ENCODE assay signal across 8 mouse cellular contexts in the genomic region with DNA sequence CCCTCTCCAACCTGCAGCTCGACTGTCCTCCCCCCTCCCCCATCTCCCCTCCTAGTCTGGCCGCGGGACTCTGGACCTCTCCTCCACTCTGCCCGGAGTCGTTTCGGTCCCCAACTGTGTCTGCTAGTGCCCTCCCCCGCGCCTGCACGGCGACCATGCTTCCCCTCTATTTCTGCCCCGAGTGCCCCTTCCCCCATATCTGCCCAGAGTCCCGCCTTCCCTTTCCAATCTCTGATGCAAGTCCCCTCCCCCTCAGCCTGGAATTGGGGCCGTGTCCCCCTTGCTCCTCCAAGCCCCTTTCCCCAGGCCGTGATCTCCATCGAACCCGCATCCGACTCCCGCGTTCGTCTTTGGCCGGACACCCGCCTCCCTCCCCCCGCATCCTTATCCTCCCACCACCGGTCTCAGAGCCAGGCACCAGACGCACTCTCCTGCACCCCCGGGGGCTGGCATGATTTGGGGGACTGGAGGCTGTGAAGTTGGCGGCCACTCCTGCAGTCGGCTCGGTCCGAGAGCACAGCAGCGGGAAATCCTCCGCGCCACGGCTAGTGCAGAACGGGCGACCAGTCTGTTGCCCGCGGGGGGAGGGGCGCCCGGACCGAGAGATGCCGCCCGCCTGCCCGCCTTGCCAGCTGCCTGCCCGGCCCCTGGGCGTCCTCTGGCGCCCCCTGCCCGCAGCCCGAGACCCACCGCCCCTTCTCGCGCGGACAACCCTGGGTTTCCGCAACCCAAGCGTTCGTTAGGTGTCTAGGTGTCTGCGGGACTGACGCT. TPM values are rescaled to one million over a fixed set of nuclear protein-coding genes. Genes with fewer than 3 reads are reported as not detected.
DNase-seq lines count a peak whose midpoint lies in the region; ATAC-seq and TF ChIP-seq lines count a peak whose summit lies in the region.

No protein-coding gene starts in this region.

- no peak overlapping the region for H3K27ac ChIP-seq in bone marrow, adult 2 months (ENCODE audit: control insufficient read depth, insufficient read depth, low read depth, low read length, poor library complexity)
- no peak overlapping the region for H3K27ac ChIP-seq in forebrain, embryonic 11.5 days (ENCODE audit: low read depth, low read length)
- H3K27ac ChIP-seq in hindbrain, embryonic 12.5 days: peak overlapping the region; percentile 74

- no peak for TF ChIP-seq CTCF in bone marrow, adult 2 months (IDR thresholded peaks at IDR 0.05; ENCODE audit: control insufficient read depth, insufficient read depth, low read length)

- no peaks in the 10 kb centered on the region; the same call in none of the 2 replicates for H3K4me1 ChIP-seq in bone marrow, adult 2 months (ENCODE audit: control insufficient read depth, insufficient read depth, low read length)
- peaks cover 38% of the 10 kb centered on the region for H3K4me1 ChIP-seq in forebrain, embryonic 11.5 days (replicated peaks; ENCODE audit: control insufficient read depth, insufficient read depth, low read length)
- H3K4me1 ChIP-seq in hindbrain, embryonic 12.5 days: peaks cover 71% of the 10 kb centered on the region

- no peak overlapping the region for H3K4me3 ChIP-seq in bone marrow, adult 2 months (replicated peaks; ENCODE audit: control insufficient read depth, low read depth, low read length)
- H3K4me3 ChIP-seq in forebrain, embryonic 11.5 days (ENCODE audit: low read depth, low read length): peak overlapping the region; percentile 72
- peak overlapping the region; percentile 78 for H3K4me3 ChIP-seq in hindbrain, embryonic 12.5 days

- no peaks in the 10 kb centered on the region for H3K36me3 ChIP-seq in forebrain, embryonic 11.5 days (ENCODE audit: control insufficient read depth, insufficient read depth, low read length)
- H3K36me3 ChIP-seq in hindbrain, embryonic 12.5 days: no peaks in the 10 kb centered on the region

- H3K27me3 ChIP-seq in forebrain, embryonic 11.5 days (ENCODE audit: control insufficient read depth, insufficient read depth, low read length): peaks cover 34% of the 10 kb centered on the region
- H3K27me3 ChIP-seq in hindbrain, embryonic 12.5 days: peaks cover 47% of the 10 kb centered on the region

- ATAC-seq in forebrain, embryonic 11.5 days (replicated peaks; ENCODE audit: low FRiP score): no peak; the same call in none of the 2 replicates
- 0 out of 2 replicates have a peak, but pooled peaks have one; percentile 3 for ATAC-seq in hindbrain, embryonic 12.5 days (ENCODE audit: low FRiP score)
- ATAC-seq in inflammation-experienced regulatory T-cells, adult 6 months: no peak

- 2% methylated on average over 58 of the region's 58 CpGs for WGBS in bone marrow, adult 2 months
- WGBS in forebrain, embryonic 11.5 days: under 1% methylated on average over 50 of the region's 58 CpGs
- WGBS in hindbrain, embryonic 12.5 days: under 1% methylated on average over 58 of the region's 58 CpGs

- H3K9ac ChIP-seq in forebrain, embryonic 11.5 days (ENCODE audit: low read length): peak overlapping the region; percentile 74
- peak overlapping the region; percentile 89 for H3K9ac ChIP-seq in hindbrain, embryonic 12.5 days

- peak overlapping the region; percentile 97 for H3K4me2 ChIP-seq in forebrain, embryonic 11.5 days (ENCODE audit: low read depth, low read length, severe bottlenecking)
- peak overlapping the region; percentile 91 for H3K4me2 ChIP-seq in hindbrain, embryonic 12.5 days (replicated peaks)

- no peaks in the 10 kb centered on the region for H3K9me3 ChIP-seq in forebrain, embryonic 11.5 days (ENCODE audit: control insufficient read depth, low read length)
- no peaks in the 10 kb centered on the region for H3K9me3 ChIP-seq in hindbrain, embryonic 12.5 days (replicated peaks)

- peak; percentile 46 for DNase-seq in ES-CJ7 (ENCODE audit: low read depth, low spot score)
- peak; percentile 93 for DNase-seq in forebrain, embryonic 11.5 days (ENCODE audit: low spot score)
- DNase-seq in layer of hippocampus, postnatal 36 days: peak; percentile 83 to 84
- DNase-seq in lung, postnatal 25 days (ENCODE audit: low spot score): peak; percentile 29
- peak; percentile 88 for DNase-seq in right cerebral cortex, postnatal 14 days

- TF ChIP-seq POLR2A in bone marrow, adult 2 months (IDR thresholded peaks at IDR 0.05; ENCODE audit: borderline replicate concordance, control insufficient read depth, low read depth, low read length): peak; percentile 5; the same call in 1 of the 2 replicates

RNA-seq across cellular contexts. Expression of gene Adgrb2, which starts 1.2 kb away (rescaled TPM):
- polyA plus RNA-seq in bone marrow, adult 2 months (2011; ENCODE audit: insufficient read depth, insufficient read length, low replicate concordance, missing spikeins): not detected in 2 replicates
- polyA plus RNA-seq in forebrain, embryonic 11.5 days (2014; fragmentation: Nextera tagmentation; extraction: Ambion mirVana): 3.6 and 8.2 TPM in 2 replicates
- 10.3 and 12.6 TPM in 2 replicates for polyA plus RNA-seq in hindbrain, embryonic 12.5 days (2016; fragmentation: Nextera tagmentation; extraction: Ambion mirVana)
- total RNA-seq in layer of hippocampus, postnatal 36 days (2021): 100 to 1,000 TPM; 529 to 570 TPM
- polyA plus RNA-seq in inflammation-experienced regulatory T-cells, adult 6 months (2017; shearing (Covaris generic)): 1 to 10 TPM in 1 of 3 experiments, under 1 TPM in 1, not detected in 1; 0.58 to 1.2 TPM

RNA-seq across cellular contexts. Expression of gene Spocd1, which starts 56.8 kb away (rescaled TPM):
- not detected in 2 replicates for polyA plus RNA-seq in bone marrow, adult 2 months (2011; ENCODE audit: insufficient read depth, insufficient read length, low replicate concordance, missing spikeins)
- 0.05 TPM in 1 of 2 replicates, not detected in the other for polyA plus RNA-seq in forebrain, embryonic 11.5 days (2014; fragmentation: Nextera tagmentation; extraction: Ambion mirVana)
- 0.06 TPM in 1 of 2 replicates, not detected in the other for polyA plus RNA-seq in hindbrain, embryonic 12.5 days (2016; fragmentation: Nextera tagmentation; extraction: Ambion mirVana)
- total RNA-seq in layer of hippocampus, postnatal 36 days (2021): under 1 TPM; 0.51 to 0.55 TPM
- polyA plus RNA-seq in inflammation-experienced regulatory T-cells, adult 6 months (2017; shearing (Covaris generic)): not detected

Comparison
In these comparisons a context has a peak if more than half of its experiments do, and no peak if none do; other contexts are left out.
1. DNase-seq: peak in every context shown above with its lines; median percentile 93 in forebrain, embryonic 11.5 days; 88 in right cerebral cortex, postnatal 14 days; 84 in layer of hippocampus, postnatal 36 days; 46 in ES-CJ7; 29 in lung, postnatal 25 days.